Mouse (Mus musculus) gastrocnemius, adult 2 months (tissue): ENCODE measurements at regions not wholly inside any gene's neighbourhood (a gene's known extent, or its start where the extent isn't known, plus 50 kb on each side); places are given as distances from the start of the nearest gene placed in this dataset.
"Not testable (repeated sequence)": the region's sequence is repeated elsewhere in the genome, so short reads cannot be mapped to it uniquely, and the experiment has no call there.

Experiments
- DNase-seq: peaks from one replicate; pipeline ENCODE4 v3.0.0; 2022
- H3K27ac ChIP-seq: fragments of 200-600 bp; 2 replicates; pipeline ENCODE4 v1.8.1; 2022; ENCODE audit warnings: mild to moderate bottlenecking
- H3K4me3 ChIP-seq: fragments of 200-600 bp; 2 replicates; pipeline ENCODE4 v1.8.1; 2022; ENCODE audit warnings: mild to moderate bottlenecking, moderate library complexity
- CTCF ChIP-seq: fragments of 200-600 bp; IDR thresholded peaks from 2 replicates; pipeline ENCODE4 v1.8.1; 2022; ENCODE audit warnings: antibody characterized with exemption, mild to moderate bottlenecking, moderate library complexity
- intact Hi-C: fragments of 180-260 bp; cut with DNase I; formaldehyde crosslinking; loops from one replicate; pipeline ENCODE4 v1.15.1; 2025

DNA sequence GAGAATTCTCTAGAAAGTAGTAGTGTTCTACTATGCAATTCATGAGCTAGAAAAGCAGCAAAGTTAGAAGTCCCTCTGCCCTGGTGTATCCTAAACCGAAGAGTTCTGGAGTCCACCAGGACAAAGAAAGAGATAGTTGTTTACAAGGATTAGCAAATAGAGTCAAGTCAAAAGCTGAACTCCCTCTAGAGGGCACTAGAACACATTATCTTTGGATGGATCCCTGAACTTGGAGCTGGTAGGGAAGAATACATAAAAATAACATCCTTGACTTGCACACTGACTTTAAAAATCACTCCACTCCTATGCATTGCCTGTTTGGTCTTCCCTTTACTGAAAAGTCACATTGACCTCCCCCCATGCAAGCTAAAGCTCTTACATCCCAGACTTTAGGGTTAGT, 205.3 kb upstream of the Arhgap42 start:
- intact Hi-C loops, result no loop called here
- no peak overlapping the region for H3K4me3 ChIP-seq
- no peak for DNase-seq
- TF ChIP-seq CTCF, result no peak
- no peak overlapping the region for H3K27ac ChIP-seq

GRCm38 (mm10) chr9:9420326-9420725, 181.4 kb upstream of the Arhgap42 start:
- no peak overlapping the region for H3K27ac ChIP-seq
- intact Hi-C loops, result no loop called here
- no peak for DNase-seq

GRCm38 (mm10) chr9:9412460-9413181, 173.7 kb upstream of the Arhgap42 start:
- intact Hi-C loops, result no loop called here
- no peak for TF ChIP-seq CTCF
- no peak for DNase-seq
- Histone ChIP-seq H3K27ac (no peak overlapping the region), H3K4me3 (no peak overlapping the region)

More at GRCm38 (mm10) chr9:9420326-9420725, 181.4 kb upstream of the Arhgap42 start:
- no peak for TF ChIP-seq CTCF
- H3K4me3 ChIP-seq, result no peak overlapping the region

DNA sequence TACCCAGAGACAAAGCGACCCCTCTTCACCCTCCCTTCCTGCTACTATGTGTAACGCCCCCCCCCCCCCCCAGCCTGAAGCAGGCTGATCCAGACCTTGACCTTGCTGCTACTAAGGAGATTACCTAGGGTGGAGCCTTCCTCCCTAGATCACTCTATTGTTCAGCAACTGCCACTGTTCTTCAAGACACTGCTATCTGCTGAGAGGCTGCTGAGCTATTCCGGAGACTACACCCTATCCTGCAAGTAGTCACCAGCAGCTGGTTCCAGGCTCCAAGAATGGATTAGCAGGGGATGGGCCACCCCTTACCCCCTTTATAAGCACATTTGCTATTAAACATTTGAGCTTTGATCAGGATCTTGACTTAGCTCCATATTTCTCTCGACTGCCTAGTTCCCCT, 155.3 kb upstream of the Arhgap42 start:
- DNase-seq, H3K4me3 ChIP-seq, intact Hi-C loops, H3K27ac ChIP-seq: not testable (repeated sequence)

- DNase-seq, result no peak
- H3K4me3 ChIP-seq, result no peak overlapping the region
- H3K27ac ChIP-seq, result no peak overlapping the region
- intact Hi-C loops, result loop anchor here (5.0 to 10.0 kb wide), 2 partner anchors 142 to 674 kb away; partner anchors contain the start of gene Arhgap42
- TF ChIP-seq CTCF, result no peak; the same call in 1 of the 2 replicates
Observed at GRCm38 (mm10) chr9:9376650-9377189, 137.8 kb upstream of the Arhgap42 start.

DNA sequence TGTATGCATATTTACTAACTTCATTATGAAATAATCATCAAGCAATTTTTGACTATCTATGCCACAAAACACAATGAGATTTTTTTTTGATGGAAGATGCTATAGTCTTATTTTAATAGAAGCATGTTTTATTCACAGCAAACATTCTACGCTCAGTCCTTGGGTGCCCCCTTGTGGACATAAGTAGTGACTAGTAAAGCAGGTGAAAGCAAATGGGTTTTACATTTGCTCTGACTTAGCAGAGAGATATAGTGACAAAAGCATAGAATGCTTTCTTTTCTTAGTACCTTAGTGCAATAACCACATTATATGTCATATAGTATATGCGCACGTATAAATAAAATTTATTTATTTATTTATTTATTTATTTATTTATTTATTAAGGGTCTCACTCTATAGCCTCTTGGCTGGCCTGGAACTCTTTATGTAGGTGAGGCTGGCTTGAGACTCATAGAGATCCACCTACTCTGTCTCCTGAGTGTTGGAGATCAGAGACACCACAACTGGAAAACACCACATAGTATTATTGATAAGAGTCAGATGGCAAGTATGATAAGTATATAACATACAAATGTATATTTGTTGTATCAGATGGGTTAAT, 136.5 kb upstream of the Arhgap42 start:
- Histone ChIP-seq H3K4me3 (no peak overlapping the region), H3K27ac (no peak overlapping the region)
- peak; percentile 89 for TF ChIP-seq CTCF
- intact Hi-C loops, result loop anchor here (2.0 to 10.0 kb wide), 3 partner anchors 141 to 673 kb away; partner anchors contain the start of gene Arhgap42
- peak; percentile 65 for DNase-seq

DNA sequence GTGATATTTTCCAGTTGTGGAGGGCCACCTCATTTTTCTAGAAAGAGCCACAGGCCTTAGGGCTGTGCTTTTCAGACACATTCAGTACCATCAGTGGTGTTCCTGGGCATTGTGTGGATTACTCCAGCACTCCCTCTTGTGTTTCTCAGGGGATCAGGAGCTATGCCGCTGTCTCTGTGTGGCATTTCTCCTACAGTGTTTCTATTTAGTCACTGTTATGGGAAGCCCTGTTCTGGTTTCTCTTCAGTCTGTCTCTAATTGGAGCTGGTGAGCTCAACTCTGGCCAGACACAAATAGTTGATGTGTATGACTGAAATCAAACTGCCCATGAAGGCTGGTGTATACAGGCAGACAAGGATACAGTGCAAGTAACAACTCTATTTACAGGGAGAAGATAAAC, 133.7 kb upstream of the Arhgap42 start:
- intact Hi-C loops, result loop anchor here (10.0 kb wide), 1 partner anchor 138 kb away; the partner anchor contains the start of gene Arhgap42
- DNase-seq, result no peak
- Histone ChIP-seq H3K27ac (no peak overlapping the region), H3K4me3 (no peak overlapping the region)
- peak; percentile 31; the same call in 1 of the 2 replicates for TF ChIP-seq CTCF

DNA sequence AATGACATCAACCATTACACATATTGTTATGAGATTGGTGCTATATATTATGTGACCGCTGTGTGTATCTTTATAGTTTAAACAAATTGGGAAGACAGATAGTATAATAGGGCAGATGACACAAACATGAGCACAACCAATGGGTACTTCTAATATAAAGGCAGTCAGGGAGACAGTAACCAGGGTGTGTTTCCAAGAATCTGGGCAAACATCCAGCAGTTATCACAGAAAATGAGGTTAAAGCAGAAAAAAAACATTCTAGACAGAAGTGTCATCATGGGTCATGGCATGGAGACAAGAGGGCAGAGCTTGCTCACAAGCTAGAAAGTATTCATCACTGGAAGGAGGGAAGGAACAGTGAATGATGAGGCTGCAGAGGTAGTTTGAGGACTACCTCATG, 129.8 kb upstream of the Arhgap42 start:
- Histone ChIP-seq H3K27ac (no peak overlapping the region), H3K4me3 (no peak overlapping the region)
- intact Hi-C loops, result no loop called here
- TF ChIP-seq CTCF, result no peak
- DNase-seq, result no peak

DNA sequence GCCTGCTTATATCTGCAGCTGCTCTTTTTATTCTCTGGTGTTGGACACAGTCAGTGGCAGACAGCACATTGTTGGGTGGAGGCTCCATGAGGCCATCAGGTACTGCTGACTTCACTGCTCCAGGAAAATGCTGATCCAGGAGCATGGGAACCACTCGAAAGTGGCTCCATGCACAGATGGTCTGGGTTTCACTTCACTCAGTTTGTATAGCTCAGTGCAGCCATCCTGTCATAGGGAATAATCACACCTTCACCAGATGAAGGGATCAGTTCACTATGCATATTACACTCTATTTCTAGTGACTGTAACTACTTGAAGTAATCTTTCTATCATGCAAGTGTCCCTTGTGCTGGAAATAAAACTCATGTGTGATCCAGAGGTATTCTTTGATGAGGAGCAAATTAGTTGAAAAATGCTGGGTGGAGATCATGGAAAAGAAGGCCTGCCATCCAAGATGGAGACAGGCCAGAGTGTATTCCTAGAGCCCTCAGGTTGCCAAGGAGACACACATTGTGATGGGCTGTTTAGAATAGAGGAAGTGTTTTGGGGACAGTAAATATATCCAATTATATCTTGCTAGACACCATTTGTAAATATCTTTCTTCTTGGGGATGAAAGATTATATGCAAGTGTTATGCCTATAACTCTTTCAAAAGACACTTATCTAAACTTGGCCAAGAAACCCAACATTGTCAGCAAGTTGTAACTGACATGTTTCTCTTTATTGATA, 103.7 kb upstream of the Arhgap42 start:
- intact Hi-C loops, result no loop called here
- no peak overlapping the region for H3K4me3 ChIP-seq
- TF ChIP-seq CTCF, result no peak
- no peak for DNase-seq
- H3K27ac ChIP-seq, result no peak overlapping the region

DNA sequence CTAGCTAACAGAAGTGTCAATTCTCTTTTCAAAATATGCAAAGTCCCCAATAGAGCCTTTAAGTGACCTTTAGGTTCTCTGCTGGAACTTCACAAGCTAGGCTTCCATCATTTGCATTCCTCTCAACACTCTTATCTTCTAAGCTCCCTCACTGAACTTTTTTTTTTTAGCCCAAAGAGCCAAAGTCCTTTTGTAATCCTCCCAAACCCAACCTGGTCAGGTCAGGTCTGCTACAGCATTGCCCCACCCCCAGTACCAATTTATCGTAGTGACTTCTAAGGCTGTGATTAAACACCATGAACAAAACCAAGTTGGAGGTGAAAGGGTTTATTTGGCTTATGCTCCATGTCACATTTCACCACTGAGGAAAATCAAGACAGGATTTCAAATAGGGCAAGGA, 79.7 kb upstream of the Arhgap42 start:
- DNase-seq, result no peak
- no peak overlapping the region for H3K4me3 ChIP-seq
- H3K27ac ChIP-seq, result no peak overlapping the region
- TF ChIP-seq CTCF, result no peak
- intact Hi-C loops, result no loop called here

- intact Hi-C loops, result no loop called here
- Histone ChIP-seq H3K27ac (no peak overlapping the region), H3K4me3 (no peak overlapping the region)
- DNase-seq, result no peak
- TF ChIP-seq CTCF, result no peak
Observed at GRCm38 (mm10) chr9:9316021-9316420, 77.1 kb upstream of the Arhgap42 start.

GRCm38 (mm10) chr9:9312274-9312673, 73.4 kb upstream of the Arhgap42 start:
- TF ChIP-seq CTCF, result no peak
- Histone ChIP-seq H3K4me3 (no peak overlapping the region), H3K27ac (no peak overlapping the region)
- intact Hi-C loops, result no loop called here
- DNase-seq, result peak; percentile 18

GRCm38 (mm10) chr9:9311627-9312265, 72.8 kb upstream of the Arhgap42 start:
- intact Hi-C loops, result no loop called here
- H3K27ac ChIP-seq, result no peak overlapping the region
- no peak for TF ChIP-seq CTCF
- no peak for DNase-seq
- H3K4me3 ChIP-seq, result no peak overlapping the region

DNA sequence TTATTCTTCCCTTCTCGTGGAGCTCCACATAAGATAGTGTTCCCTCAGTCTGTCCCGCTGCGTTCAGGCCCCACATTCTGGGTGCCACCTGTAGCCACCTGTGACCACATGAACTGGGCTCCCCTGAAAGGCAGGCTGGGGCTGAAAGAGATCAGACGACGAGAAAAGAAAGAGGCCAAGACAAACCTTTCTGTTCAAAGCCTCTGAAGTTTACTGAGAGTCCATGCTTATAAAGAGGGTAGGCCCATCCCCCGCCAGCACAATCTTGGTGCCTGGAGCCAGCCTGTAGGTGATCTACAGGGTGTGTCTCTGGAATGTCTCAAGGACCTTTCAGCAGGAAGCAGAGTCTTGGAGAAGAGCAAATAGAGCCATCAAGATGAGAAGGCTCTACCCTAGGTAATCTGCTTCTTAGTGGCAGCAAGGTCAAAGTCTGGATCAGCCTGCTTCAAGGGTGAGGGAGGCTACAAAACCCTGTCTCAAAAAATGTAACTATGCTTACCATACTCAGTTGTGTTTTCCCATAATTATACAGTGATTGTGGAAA, 72.2 kb upstream of the Arhgap42 start:
- H3K4me3 ChIP-seq, H3K27ac ChIP-seq, DNase-seq, intact Hi-C loops: not testable (repeated sequence)
